Mouse (Mus musculus) limb, embryonic 10.5 days (tissue): ENCODE data around the gene Clcn6. TPM values are rescaled to one million over a fixed set of nuclear protein-coding genes. Genes with fewer than 3 reads are reported as not detected.

ENCODE experiments used
- polyA plus RNA-seq: library from polyadenylated mRNA; unstranded; fragments of >200 nt; fragmentation: Nextera tagmentation; extraction: Ambion mirVana; gene quantifications from 2 replicates; pipeline ENCODE4 v1.2.1, GENCODE M21; 2016

Gene Clcn6
- polyA plus RNA-seq, 1 experiment from 2014 or later: 9.1 TPM

Other genes starting within 250 kb of the Clcn6 start
- gene Zfp984, start 229.0 kb downstream of the Clcn6 start, polyA plus RNA-seq: 9.0 and 9.3 TPM in 2 replicates
- 5.2 and 5.4 TPM in 2 replicates for gene Zfp933, start 190.5 kb downstream of the Clcn6 start, polyA plus RNA-seq
- 57.4 and 64.2 TPM in 2 replicates for gene Miip, start 170.0 kb downstream of the Clcn6 start, polyA plus RNA-seq
- gene Fv1, start 169.8 kb downstream of the Clcn6 start, polyA plus RNA-seq: 13.5 and 13.7 TPM in 2 replicates
- 29.7 and 31.5 TPM in 2 replicates for gene Mfn2, start 134.1 kb downstream of the Clcn6 start, polyA plus RNA-seq
- gene Plod1, start 102.1 kb downstream of the Clcn6 start, polyA plus RNA-seq: 29.1 and 31.5 TPM in 2 replicates
- gene 2510039O18Rik, start 97.9 kb downstream of the Clcn6 start, polyA plus RNA-seq: 13.3 and 13.5 TPM in 2 replicates
- gene Nppb, start 53.0 kb downstream of the Clcn6 start, polyA plus RNA-seq: not detected in 2 replicates
- 2.2 and 7.7 TPM in 2 replicates for gene Nppa, start 38.1 kb downstream of the Clcn6 start, polyA plus RNA-seq
- 23.3 and 25.8 TPM in 2 replicates for gene Mthfr, start 256 bp upstream of the Clcn6 start, polyA plus RNA-seq
- 13.1 and 14.1 TPM in 2 replicates for gene Agtrap, start 49.2 kb upstream of the Clcn6 start, polyA plus RNA-seq
- 71.7 and 93.8 TPM in 2 replicates for gene Mad2l2, start 91.6 kb upstream of the Clcn6 start, polyA plus RNA-seq
- 0.78 and 1.3 TPM in 2 replicates for gene Draxin, start 91.9 kb upstream of the Clcn6 start, polyA plus RNA-seq
- 9.0 and 11.1 TPM in 2 replicates for gene Fbxo6, start 113.3 kb upstream of the Clcn6 start, polyA plus RNA-seq
- 4.4 and 9.7 TPM in 2 replicates for gene Fbxo44, start 121.7 kb upstream of the Clcn6 start, polyA plus RNA-seq
- gene Fbxo2, start 121.8 kb upstream of the Clcn6 start, polyA plus RNA-seq: 0.49 and 0.65 TPM in 2 replicates
- 0.33 and 0.60 TPM in 2 replicates for gene Disp3, start 249.1 kb upstream of the Clcn6 start, polyA plus RNA-seq